In the genomic region with DNA sequence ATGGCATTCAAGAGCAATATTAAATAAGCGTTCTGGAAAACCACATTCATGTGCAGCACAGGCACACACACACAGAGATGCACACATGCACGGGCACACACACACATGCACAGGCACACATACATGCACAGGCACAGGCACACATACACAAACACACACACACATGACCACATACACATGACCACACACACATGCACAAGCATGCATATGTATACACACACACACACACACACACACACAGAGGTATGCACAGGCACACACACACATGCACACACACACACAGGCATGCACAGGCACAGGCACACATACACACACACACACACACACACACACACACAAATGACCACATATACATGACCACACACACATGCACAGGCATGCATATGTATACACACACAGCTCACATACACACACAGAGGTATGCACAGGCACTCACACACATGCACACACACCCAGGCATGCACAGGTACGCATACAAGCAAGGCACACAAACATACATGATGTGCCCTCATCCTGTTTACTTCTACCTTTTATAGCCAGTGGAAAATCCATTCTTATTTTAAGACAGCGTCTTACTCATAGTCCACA, we compare ENCODE assay signal across 26 mouse cellular contexts.
DNase-seq lines count a peak whose midpoint lies in the region; ATAC-seq lines count a peak whose summit lies in the region.
"Had no signal": no experiment of that assay in that cellular context is flagged by ENCODE, and none has a peak within 500 bp of the region (broad histone marks: within the 10 kb centered on the region; RNA-seq: fewer than 3 reads in every experiment).

No protein-coding gene starts in this region.

- H3K4me1 ChIP-seq in forebrain, embryonic 14.5 days (ENCODE audit: control insufficient read depth, insufficient read depth, low read length), result peaks cover 8% of the 10 kb centered on the region; the same call in 1 of the 2 replicates
- H3K4me1 ChIP-seq in forebrain, embryonic 11.5 days (replicated peaks; ENCODE audit: control insufficient read depth, insufficient read depth, low read length), result no peaks in the 10 kb centered on the region
- H3K4me1 ChIP-seq in limb, embryonic 13.5 days, result peaks cover 9% of the 10 kb centered on the region; the same call in 1 of the 2 replicates
- H3K4me1 ChIP-seq in limb, embryonic 10.5 days, result peaks cover 13% of the 10 kb centered on the region
- peaks cover 6% of the 10 kb centered on the region; the same call in 1 of the 2 replicates for H3K4me1 ChIP-seq in embryonic facial prominence, embryonic 13.5 days
- no peaks in the 10 kb centered on the region for H3K4me1 ChIP-seq in neural tube, embryonic 12.5 days
- H3K4me1 ChIP-seq: liver, embryonic 15.5 days; lung, embryonic 15.5 days had no signal

- peak; percentile 32; the same call in 1 of the 2 replicates for ATAC-seq in forebrain, embryonic 14.5 days
- no peak; the same call in 1 of the 2 replicates for ATAC-seq in forebrain, embryonic 11.5 days (replicated peaks; ENCODE audit: low FRiP score)
- 0 out of 2 replicates have a peak, but pooled peaks have one; percentile 28 for ATAC-seq in limb, embryonic 13.5 days (ENCODE audit: low FRiP score, low read depth)
- ATAC-seq in embryonic facial prominence, embryonic 13.5 days (ENCODE audit: insufficient number of reproducible peaks, insufficient read depth, low FRiP score, low TSS enrichment, low read depth), result 0 out of 2 replicates have a peak, but pooled peaks have one; percentile 6
- ATAC-seq in neural tube, embryonic 12.5 days (ENCODE audit: low FRiP score, low read depth), result 0 out of 2 replicates have a peak, but pooled peaks have one; percentile 17
- ATAC-seq: CD4-positive, CD25-positive, alpha-beta regulatory T cell, adult 4 months had no signal

- H3K27ac ChIP-seq in forebrain, embryonic 14.5 days (ENCODE audit: low read depth, low read length), result no peak overlapping the region
- H3K27ac ChIP-seq in forebrain, embryonic 11.5 days (ENCODE audit: low read depth, low read length), result no peak overlapping the region
- no peak overlapping the region for H3K27ac ChIP-seq in limb, embryonic 13.5 days
- H3K27ac ChIP-seq in limb, embryonic 10.5 days, result no peak overlapping the region
- H3K27ac ChIP-seq in embryonic facial prominence, embryonic 13.5 days, result no peak overlapping the region
- H3K27ac ChIP-seq in neural tube, embryonic 12.5 days, result no peak overlapping the region
- H3K27ac ChIP-seq: heart, adult 2 months; heart, embryonic 13.5 days; kidney, embryonic 15.5 days; liver, embryonic 15.5 days; lung, embryonic 15.5 days; stomach, postnatal 0 days had no signal

- WGBS in forebrain, embryonic 14.5 days, result 89% methylated on average over 4 of the region's 4 CpGs
- 92% methylated on average over 4 of the region's 4 CpGs for WGBS in forebrain, embryonic 11.5 days
- 84% methylated on average over 4 of the region's 4 CpGs for WGBS in limb, embryonic 13.5 days
- 94% methylated on average over 4 of the region's 4 CpGs for WGBS in limb, embryonic 10.5 days
- 91% methylated on average over 4 of the region's 4 CpGs for WGBS in embryonic facial prominence, embryonic 13.5 days
- WGBS in neural tube, embryonic 12.5 days, result 95% methylated on average over 4 of the region's 4 CpGs

- no peak overlapping the region for H3K4me2 ChIP-seq in forebrain, embryonic 14.5 days (ENCODE audit: low read length)
- H3K4me2 ChIP-seq in forebrain, embryonic 11.5 days (ENCODE audit: low read depth, low read length, severe bottlenecking), result no peak overlapping the region
- no peak overlapping the region for H3K4me2 ChIP-seq in limb, embryonic 13.5 days (replicated peaks)
- no peak overlapping the region for H3K4me2 ChIP-seq in embryonic facial prominence, embryonic 13.5 days
- H3K4me2 ChIP-seq in neural tube, embryonic 12.5 days (replicated peaks), result no peak overlapping the region
- H3K4me2 ChIP-seq: heart, embryonic 13.5 days; kidney, embryonic 15.5 days; liver, embryonic 15.5 days; lung, embryonic 15.5 days had no signal

- no peak overlapping the region for H3K4me3 ChIP-seq in forebrain, embryonic 14.5 days (ENCODE audit: low read depth, low read length)
- no peak overlapping the region for H3K4me3 ChIP-seq in forebrain, embryonic 11.5 days (ENCODE audit: low read depth, low read length)
- no peak overlapping the region for H3K4me3 ChIP-seq in limb, embryonic 13.5 days
- H3K4me3 ChIP-seq in limb, embryonic 10.5 days, result no peak overlapping the region
- no peak overlapping the region for H3K4me3 ChIP-seq in embryonic facial prominence, embryonic 13.5 days
- no peak overlapping the region for H3K4me3 ChIP-seq in neural tube, embryonic 12.5 days
- H3K4me3 ChIP-seq: heart, adult 2 months; heart, embryonic 13.5 days; kidney, embryonic 15.5 days; liver, embryonic 15.5 days; lung, embryonic 15.5 days had no signal

- H3K9ac ChIP-seq in forebrain, embryonic 14.5 days (ENCODE audit: low read length), result no peak overlapping the region
- no peak overlapping the region for H3K9ac ChIP-seq in forebrain, embryonic 11.5 days (ENCODE audit: low read length)
- no peak overlapping the region for H3K9ac ChIP-seq in limb, embryonic 13.5 days
- no peak overlapping the region for H3K9ac ChIP-seq in embryonic facial prominence, embryonic 13.5 days
- no peak overlapping the region for H3K9ac ChIP-seq in neural tube, embryonic 12.5 days
- H3K9ac ChIP-seq: heart, embryonic 13.5 days; kidney, embryonic 15.5 days; liver, embryonic 15.5 days; lung, embryonic 15.5 days had no signal

- DNase-seq in forebrain, embryonic 14.5 days (ENCODE audit: low spot score), result no peak
- DNase-seq in forebrain, embryonic 11.5 days (ENCODE audit: low spot score), result no peak
- no peak for DNase-seq in limb, embryonic 10.5 days (ENCODE audit: low spot score)
- DNase-seq in frontal cortex, postnatal 10 days (ENCODE audit: low spot score in 2 of 2), result no peak
- DNase-seq: adrenal gland, postnatal 14 days; cerebellum, adult 8-10 months; cerebellum, postnatal 36 days; embryo, embryonic 11 days; gastrocnemius, postnatal 25 days; heart, adult 2 months; heart, postnatal 14 days; kidney, adult 11 months; kidney, postnatal 4 days; layer of hippocampus, adult 9-11 months; liver; lung, postnatal 36 days; right cerebral cortex, postnatal 14 days had no signal

- no peaks in the 10 kb centered on the region for H3K36me3 ChIP-seq in forebrain, embryonic 14.5 days (ENCODE audit: control insufficient read depth, insufficient read depth, low read length)
- H3K36me3 ChIP-seq in forebrain, embryonic 11.5 days (ENCODE audit: control insufficient read depth, insufficient read depth, low read length), result no peaks in the 10 kb centered on the region
- peaks cover 3% of the 10 kb centered on the region; the same call in 1 of the 2 replicates for H3K36me3 ChIP-seq in limb, embryonic 13.5 days
- 0 out of 2 replicates have a peak, but pooled peaks cover 5% of the 10 kb centered on the region for H3K36me3 ChIP-seq in limb, embryonic 10.5 days
- H3K36me3 ChIP-seq in embryonic facial prominence, embryonic 13.5 days, result 0 out of 2 replicates have a peak, but pooled peaks cover 3% of the 10 kb centered on the region
- H3K36me3 ChIP-seq in neural tube, embryonic 12.5 days, result no peaks in the 10 kb centered on the region
- H3K36me3 ChIP-seq: heart, embryonic 13.5 days; kidney, embryonic 15.5 days; liver, embryonic 15.5 days; lung, embryonic 15.5 days had no signal

- no peaks in the 10 kb centered on the region for H3K27me3 ChIP-seq in forebrain, embryonic 14.5 days (replicated peaks; ENCODE audit: control insufficient read depth, insufficient read depth, low read length)
- no peaks in the 10 kb centered on the region for H3K27me3 ChIP-seq in forebrain, embryonic 11.5 days (ENCODE audit: control insufficient read depth, insufficient read depth, low read length)
- no peaks in the 10 kb centered on the region for H3K27me3 ChIP-seq in limb, embryonic 13.5 days
- H3K27me3 ChIP-seq in limb, embryonic 10.5 days (ENCODE audit: low read depth, poor library complexity, severe bottlenecking), result no peaks in the 10 kb centered on the region
- no peaks in the 10 kb centered on the region for H3K27me3 ChIP-seq in embryonic facial prominence, embryonic 13.5 days
- H3K27me3 ChIP-seq in neural tube, embryonic 12.5 days (replicated peaks), result no peaks in the 10 kb centered on the region
- H3K27me3 ChIP-seq: heart, embryonic 13.5 days; kidney, embryonic 15.5 days; liver, embryonic 15.5 days; lung, embryonic 15.5 days had no signal

- no peaks in the 10 kb centered on the region for H3K9me3 ChIP-seq in forebrain, embryonic 14.5 days (replicated peaks; ENCODE audit: control insufficient read depth, low read length)
- no peaks in the 10 kb centered on the region for H3K9me3 ChIP-seq in forebrain, embryonic 11.5 days (ENCODE audit: control insufficient read depth, low read length)
- no peaks in the 10 kb centered on the region for H3K9me3 ChIP-seq in limb, embryonic 13.5 days
- no peaks in the 10 kb centered on the region for H3K9me3 ChIP-seq in limb, embryonic 10.5 days (replicated peaks)
- H3K9me3 ChIP-seq in embryonic facial prominence, embryonic 13.5 days, result no peaks in the 10 kb centered on the region
- H3K9me3 ChIP-seq in neural tube, embryonic 12.5 days, result no peaks in the 10 kb centered on the region
- H3K9me3 ChIP-seq: heart, embryonic 13.5 days; kidney, embryonic 15.5 days; liver, embryonic 15.5 days; lung, embryonic 15.5 days had no signal
